Mouse (Mus musculus) cerebral cortex, adult 2 months (tissue): Measurements from ENCODE around the gene Dhh.

Source experiments
- WGBS: fragments of 180-500 bp; shearing (Covaris S2); methylation state at CpG from one replicate; pipeline ENCODE4 v1.1.7; 2018; 5-methylcytosine and 5-hydroxymethylcytosine counted together

The Dhh gene

GRCm38 (mm10) chr15:98897928-98898800 lies at the start of gene Dhh:
TSS of gene Dhh (minus strand) at chr15:98898540.
- 3% methylated on average over 41 of the region's 41 CpGs for WGBS

- 57% methylated on average over 3 of the region's 3 CpGs for WGBS
Measured at GRCm38 (mm10) chr15:98947884-98948283, 49.5 kb upstream of the Dhh start.

- WGBS: 86% methylated on average over 4 of the region's 4 CpGs
Measured at GRCm38 (mm10) chr15:98943133-98943532, 44.8 kb upstream of the Dhh start.

DNA sequence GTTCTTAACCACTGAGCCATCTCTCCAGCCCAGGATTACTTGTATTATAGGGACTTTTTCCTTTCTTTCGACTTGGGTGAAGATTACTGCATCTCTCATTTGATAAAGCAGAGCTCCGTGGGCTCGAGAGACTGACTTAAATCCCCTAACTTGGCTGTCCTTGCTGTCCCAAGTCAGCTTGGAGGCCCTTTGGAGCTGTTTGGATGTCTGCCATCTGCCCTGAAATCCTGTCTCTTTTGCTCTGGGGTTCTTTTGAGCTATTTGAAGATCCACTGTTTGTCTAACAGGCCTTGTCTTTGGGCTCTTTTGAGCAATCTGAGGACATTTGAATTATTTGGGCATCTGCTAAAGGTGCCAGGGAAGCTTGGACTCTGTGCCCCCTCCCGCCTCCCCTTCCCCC lies 43.7 kb upstream of the Dhh start:
- WGBS: 63% methylated on average over 4 of the region's 4 CpGs

DNA sequence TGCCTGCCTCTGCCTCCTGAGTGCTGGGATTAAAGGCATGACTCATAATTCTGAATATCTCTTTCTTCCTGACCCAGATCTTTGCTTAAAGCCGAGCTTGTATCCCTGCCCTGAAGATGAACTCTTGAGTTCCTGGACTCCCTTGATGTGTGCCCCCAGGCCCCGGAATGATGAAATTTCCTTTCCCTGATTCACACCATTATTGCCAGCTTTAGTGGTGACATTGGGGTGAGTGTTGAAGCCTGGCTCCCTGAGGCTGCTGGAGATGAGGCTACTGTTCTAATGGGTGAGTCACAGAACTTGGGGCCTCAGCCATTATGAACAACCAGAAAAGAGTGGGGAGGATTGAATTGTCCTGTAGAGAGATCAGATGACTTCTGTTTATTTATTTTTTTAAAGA lies 43.2 kb upstream of the Dhh start:
- 71% methylated on average over 2 of the region's 2 CpGs for WGBS

- 52% methylated on average over 10 of the region's 10 CpGs for WGBS
Measured at GRCm38 (mm10) chr15:98940816-98941215, 42.5 kb upstream of the Dhh start.

GRCm38 (mm10) chr15:98934217-98934839 lies 36.0 kb upstream of the Dhh start, which contains the start of gene Tuba1b:
TSS of gene Tuba1b (minus strand) at chr15:98934565.
- under 1% methylated on average over 57 of the region's 58 CpGs for WGBS

DNA sequence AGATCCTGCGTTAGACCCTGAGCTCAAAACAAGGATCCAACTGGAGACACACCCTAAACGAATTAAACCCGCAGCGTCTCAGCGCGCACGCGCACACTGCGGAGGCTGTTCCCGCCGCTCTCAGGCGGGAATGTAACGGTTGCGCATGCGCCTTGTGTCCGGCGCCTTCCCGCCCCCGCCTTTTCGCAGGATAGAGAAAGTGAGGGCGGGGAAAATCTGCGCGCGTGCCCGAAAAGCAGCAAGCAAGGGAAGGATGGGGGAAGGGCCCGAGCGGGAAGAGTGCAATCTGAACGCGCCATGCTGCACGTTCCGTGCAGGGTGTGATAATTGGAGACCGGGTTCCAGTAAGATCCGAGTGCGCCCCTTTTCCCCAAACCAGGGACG lies 35.5 kb upstream of the Dhh start:
- WGBS: under 1% methylated on average over 35 of the region's 35 CpGs

- WGBS: 3% methylated on average over 8 of the region's 9 CpGs
Measured at GRCm38 (mm10) chr15:98933004-98933671, 34.8 kb upstream of the Dhh start.

DNA sequence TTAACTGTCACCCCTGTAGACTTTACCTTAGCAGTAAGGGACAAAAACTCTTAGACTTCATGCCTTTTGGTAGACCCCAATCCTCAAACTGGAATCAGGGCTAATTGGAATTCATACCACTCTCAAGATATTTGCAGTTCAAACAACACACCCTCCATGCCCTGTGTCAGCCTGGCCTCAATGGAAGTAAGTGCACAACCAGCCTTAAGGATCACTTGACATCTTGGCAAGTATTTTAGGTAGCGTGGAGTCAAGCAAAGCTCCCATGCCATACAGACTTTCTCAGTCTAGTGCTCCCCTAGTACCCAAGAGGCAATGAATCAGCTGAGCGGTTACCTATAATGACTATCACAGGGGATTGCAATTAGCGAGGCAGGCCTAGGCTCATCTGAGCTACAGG lies 32.7 kb upstream of the Dhh start:
- WGBS: 61% methylated on average over 3 of the region's 3 CpGs

- 39% methylated on average over 8 of the region's 8 CpGs for WGBS
Measured at GRCm38 (mm10) chr15:98930017-98930734, 31.8 kb upstream of the Dhh start.

- WGBS: 9% methylated on average over 13 of the region's 13 CpGs
Measured at GRCm38 (mm10) chr15:98928598-98929240, 30.4 kb upstream of the Dhh start.

DNA sequence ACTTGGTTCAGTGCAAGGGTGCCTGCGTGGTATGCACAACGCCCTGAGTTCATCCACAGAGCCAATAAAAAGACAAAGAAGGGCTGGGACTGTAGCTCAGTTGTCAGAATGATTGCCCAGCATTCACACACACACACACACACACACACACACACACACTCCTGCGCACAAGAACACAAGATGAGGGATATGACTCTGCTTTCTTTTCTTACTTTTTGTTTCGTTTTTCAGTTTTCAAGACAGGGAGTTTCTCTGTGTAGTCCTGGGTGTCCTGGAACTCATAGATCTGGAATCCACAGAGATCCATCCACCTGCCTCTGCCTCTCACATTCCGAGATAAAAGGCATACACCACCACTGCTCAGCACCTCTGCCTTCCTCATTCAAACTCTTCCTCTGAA lies 29.2 kb upstream of the Dhh start:
- 84% methylated on average over 5 of the region's 5 CpGs for WGBS

DNA sequence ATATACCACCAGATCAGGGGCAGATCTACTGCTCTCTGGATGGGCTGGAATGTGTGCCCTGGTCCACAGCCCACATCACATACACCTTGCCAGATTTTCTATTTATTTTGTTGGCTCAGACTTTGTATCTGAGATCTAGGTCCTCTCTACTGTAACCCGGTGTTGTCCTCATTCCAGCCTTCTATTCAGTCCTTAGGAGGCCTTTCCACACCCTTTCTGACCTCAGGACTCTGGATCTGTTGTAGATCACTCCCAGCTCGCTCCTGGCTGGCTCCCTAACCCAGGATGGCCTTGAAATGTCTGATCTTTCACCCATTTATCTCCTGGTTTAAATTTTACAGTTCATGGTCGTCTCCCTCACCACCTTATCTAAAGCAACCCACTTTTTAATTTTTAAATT lies 26.3 kb upstream of the Dhh start:
- 90% methylated on average over 3 of the region's 3 CpGs for WGBS

DNA sequence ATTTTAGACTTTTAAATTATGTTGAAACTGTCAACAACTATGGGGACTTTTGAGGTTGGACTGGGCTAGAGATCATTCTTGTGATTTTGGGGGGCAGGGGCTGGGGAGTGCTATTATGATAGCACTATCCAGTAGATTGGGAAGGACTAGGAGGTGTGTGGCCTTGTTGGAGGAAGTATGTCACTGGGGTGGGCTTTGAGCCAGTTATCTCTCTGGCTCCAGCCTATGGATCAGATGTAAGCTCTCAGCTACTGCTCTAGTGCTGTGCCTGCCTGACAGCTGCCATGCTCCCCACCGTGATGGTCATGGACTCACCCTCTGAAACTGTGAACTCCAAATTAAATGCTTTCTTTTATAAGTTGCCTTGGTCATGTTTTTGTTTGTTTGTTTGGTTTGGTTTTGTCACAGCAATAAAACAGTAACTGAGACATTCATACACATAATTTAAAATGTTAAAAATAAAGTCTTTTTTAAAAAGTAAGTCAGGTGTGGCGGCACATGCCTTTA lies 24.7 kb upstream of the Dhh start:
- 83% methylated on average over 2 of the region's 2 CpGs for WGBS

- 44% methylated on average over 3 of the region's 3 CpGs for WGBS
Measured at GRCm38 (mm10) chr15:98922581-98922980, 24.2 kb upstream of the Dhh start.

DNA sequence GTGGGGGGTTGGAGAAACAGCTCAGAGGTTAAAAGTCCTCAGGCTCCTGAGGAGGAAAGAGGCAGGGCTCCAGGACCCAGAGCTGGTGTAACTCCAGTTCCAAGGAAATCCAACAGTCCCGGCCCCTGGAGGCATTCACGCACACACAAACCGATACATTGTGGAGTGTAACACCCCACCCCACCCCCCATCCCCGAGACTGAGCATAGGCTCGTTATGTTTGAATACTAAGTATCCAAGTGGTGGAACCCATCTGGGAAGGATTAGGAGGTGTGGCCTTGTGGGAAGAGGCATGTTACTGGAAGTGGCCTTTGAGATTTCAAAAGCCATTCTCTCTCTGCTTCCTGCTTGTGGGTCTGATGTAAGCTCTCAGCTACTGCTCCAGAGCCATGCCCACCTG lies 23.2 kb upstream of the Dhh start:
- WGBS: 69% methylated on average over 5 of the region's 5 CpGs

DNA sequence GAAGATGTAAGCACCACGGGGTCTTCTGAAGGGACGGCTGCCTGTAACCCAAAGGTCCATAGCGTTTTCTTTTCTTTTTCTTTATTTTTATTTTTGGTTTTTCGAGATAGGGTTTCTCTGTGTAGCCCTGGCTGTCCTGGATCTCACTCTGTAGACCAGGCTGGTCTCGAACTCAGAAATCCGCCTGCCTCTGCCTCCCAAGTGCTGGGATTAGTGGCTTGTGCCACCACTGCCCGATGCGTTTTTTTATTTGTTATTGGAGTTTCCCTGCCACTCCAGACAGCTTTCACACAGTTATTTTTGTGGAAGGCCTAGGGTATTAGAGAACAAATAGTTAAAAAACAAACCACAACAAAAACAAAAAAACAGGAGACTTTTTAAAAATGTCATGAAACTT lies 20.2 kb upstream of the Dhh start:
- 13% methylated on average over 8 of the region's 8 CpGs for WGBS

- under 1% methylated on average over 82 of the region's 82 CpGs for WGBS
Measured at GRCm38 (mm10) chr15:98917538-98918498, 19.5 kb upstream of the Dhh start, which contains the start of gene Lmbr1l. TSS of gene Lmbr1l (minus strand) at chr15:98918231.

- WGBS: under 1% methylated on average over 14 of the region's 14 CpGs
Measured at GRCm38 (mm10) chr15:98917091-98917490, 18.8 kb upstream of the Dhh start.
